Mouse (Mus musculus) frontal cortex, postnatal 25 days (tissue): Measurements from ENCODE around the gene Sorbs1.

ENCODE experiments used
- DNase-seq, 2 experiments: peaks; one replicate each; pipeline ENCODE4 v3.0.0; 2022; ENCODE audit warnings: low spot score in 2 of 2

The Sorbs1 gene

GRCm38 (mm10) chr19:40436465-40437200 lies 76.9 kb downstream of the Sorbs1 start:
- DNase-seq: no peak

- no peak for DNase-seq
These were observed 77.8 kb downstream of the Sorbs1 start for GRCm38 (mm10) chr19:40435797-40436196.

- DNase-seq: no peak
These were observed 78.5 kb downstream of the Sorbs1 start for GRCm38 (mm10) chr19:40435045-40435444.

GRCm38 (mm10) chr19:40434042-40434869 lies 79.3 kb downstream of the Sorbs1 start:
- no peak for DNase-seq

- DNase-seq: no peak
These were observed 80.2 kb downstream of the Sorbs1 start for GRCm38 (mm10) chr19:40433316-40433912.

- DNase-seq: no peak
These were observed 81.6 kb downstream of the Sorbs1 start for GRCm38 (mm10) chr19:40431969-40432368.

GRCm38 (mm10) chr19:40429572-40429971 lies 84.0 kb downstream of the Sorbs1 start:
- no peak for DNase-seq

- no peak for DNase-seq
These were observed 84.4 kb downstream of the Sorbs1 start for GRCm38 (mm10) chr19:40429169-40429568.

GRCm38 (mm10) chr19:40426103-40426960 lies 87.2 kb downstream of the Sorbs1 start:
- no peak for DNase-seq

- no peak for DNase-seq
These were observed 88.3 kb downstream of the Sorbs1 start for GRCm38 (mm10) chr19:40425326-40425725.

- DNase-seq: no peak
These were observed 92.5 kb downstream of the Sorbs1 start for GRCm38 (mm10) chr19:40421037-40421436.

GRCm38 (mm10) chr19:40419315-40419714 lies 94.3 kb downstream of the Sorbs1 start:
- no peak for DNase-seq

GRCm38 (mm10) chr19:40417155-40417821 lies 96.3 kb downstream of the Sorbs1 start:
- DNase-seq: no peak

GRCm38 (mm10) chr19:40415725-40416124 lies 97.9 kb downstream of the Sorbs1 start:
- DNase-seq: no peak

GRCm38 (mm10) chr19:40414798-40415475 lies 98.6 kb downstream of the Sorbs1 start:
- no peak for DNase-seq

- DNase-seq: no peak
These were observed 99.2 kb downstream of the Sorbs1 start for GRCm38 (mm10) chr19:40414386-40414785.

GRCm38 (mm10) chr19:40411379-40411813 lies 102.2 kb downstream of the Sorbs1 start:
- no peak for DNase-seq

GRCm38 (mm10) chr19:40410511-40410910 lies 103.1 kb downstream of the Sorbs1 start:
- DNase-seq: no peak

GRCm38 (mm10) chr19:40410109-40410508 lies 103.5 kb downstream of the Sorbs1 start:
- DNase-seq: no peak

GRCm38 (mm10) chr19:40409500-40410035 lies 104.0 kb downstream of the Sorbs1 start:
- DNase-seq: no peak
